Comparison of ENCODE assay signal across 8 mouse cellular contexts in the genomic region with DNA sequence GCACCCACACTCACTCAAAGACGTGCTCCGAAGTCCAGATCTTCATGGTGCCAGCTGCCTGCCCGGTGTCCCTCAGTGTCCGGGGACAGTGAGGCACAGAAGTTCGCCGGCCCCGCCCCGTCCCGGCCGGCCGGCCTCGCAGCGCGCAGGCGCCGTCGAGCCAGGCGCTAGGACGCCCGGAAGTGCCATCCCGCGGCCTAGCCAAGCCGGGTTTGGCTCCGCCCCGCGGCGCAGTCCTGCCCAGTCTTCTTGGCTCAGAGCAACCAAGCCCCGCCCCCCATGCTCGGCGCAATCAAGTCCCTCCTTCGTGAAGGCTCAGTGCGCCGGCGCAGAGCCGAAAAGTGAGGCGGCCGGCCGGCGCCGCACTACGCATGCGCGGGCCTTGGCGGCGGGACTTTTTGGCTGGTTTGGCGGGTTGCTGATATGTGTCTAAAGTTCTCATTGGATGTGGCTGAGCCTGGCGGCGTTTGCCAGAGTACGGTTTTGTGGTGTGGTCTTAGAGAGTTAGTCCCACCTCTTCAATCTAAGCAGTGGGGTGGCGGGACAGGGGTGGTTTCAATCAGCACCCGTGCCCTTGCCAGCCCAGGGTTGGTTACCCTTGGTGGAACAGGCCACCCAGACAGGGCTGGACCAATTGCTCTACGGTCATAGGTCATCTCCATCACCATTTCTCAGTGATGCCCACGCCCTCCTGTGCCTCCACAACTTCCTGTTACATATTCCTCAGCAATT. TPM values are rescaled to one million over a fixed set of nuclear protein-coding genes. Genes with fewer than 3 reads are reported as not detected.
DNase-seq lines count a peak whose midpoint lies in the region; ATAC-seq and TF ChIP-seq lines count a peak whose summit lies in the region.

A gene (minus strand): TSS at position 264 of the 732 bp plus-strand sequence.

- peak within 1 kb of the TSS; percentile 93 for H3K4me3 ChIP-seq in bone marrow macrophage, adult 2 months (ENCODE audit: insufficient read depth, low read length)
- peak within 1 kb of the TSS; percentile 67 for H3K4me3 ChIP-seq in embryonic fibroblast, embryonic 13.5 days (ENCODE audit: insufficient read depth, low read length)
- H3K4me3 ChIP-seq in kidney, embryonic 14.5 days (ENCODE audit: low read length), result peak within 1 kb of the TSS; percentile 83
- peak within 1 kb of the TSS; percentile 76 for H3K4me3 ChIP-seq in limb, embryonic 15.5 days

- under 1% methylated on average over 53 of the region's 53 CpGs for WGBS in kidney, embryonic 14.5 days
- WGBS in limb, embryonic 15.5 days, result 1% methylated on average over 53 of the region's 53 CpGs

- DNase-seq in A20 (ENCODE audit: low read depth, low spot score), result peak; percentile 100
- peak; percentile 99 for DNase-seq in heart, adult 9 months (ENCODE audit: low spot score in 2 of 2)
- peak; percentile 97 to 99 for DNase-seq in monocyte, adult 2 months (ENCODE audit: low read depth in 1 of 2, low spot score in 2 of 2)
- DNase-seq in spleen, postnatal 36 days (ENCODE audit: low spot score in 2 of 2), result peak; percentile 100

- no peak for TF ChIP-seq POLR2A in bone marrow macrophage, adult 2 months (IDR thresholded peaks at IDR 0.05; ENCODE audit: borderline replicate concordance, low read depth, low read length)
- TF ChIP-seq POLR2A in embryonic fibroblast, embryonic 13.5 days (IDR thresholded peaks at IDR 0.05; ENCODE audit: low read depth, low read length), result peak; percentile 84

- peak within 1 kb of the TSS; percentile 91 for H3K4me2 ChIP-seq in kidney, embryonic 14.5 days (replicated peaks; ENCODE audit: low read depth, low read length)
- peak within 1 kb of the TSS; percentile 73 for H3K4me2 ChIP-seq in limb, embryonic 15.5 days

- H3K27ac ChIP-seq in bone marrow macrophage, adult 2 months (ENCODE audit: insufficient read depth, low read depth, low read length), result peak within 1 kb of the TSS; percentile 78
- H3K27ac ChIP-seq in embryonic fibroblast, embryonic 13.5 days (ENCODE audit: insufficient read depth, low read length), result peak within 1 kb of the TSS; percentile 7; the same call in 1 of the 2 replicates
- H3K27ac ChIP-seq in kidney, embryonic 14.5 days (ENCODE audit: low read depth, low read length), result peak within 1 kb of the TSS; percentile 71; the same call in 1 of the 2 replicates
- peak within 1 kb of the TSS; percentile 81 for H3K27ac ChIP-seq in limb, embryonic 15.5 days

- TF ChIP-seq CTCF in bone marrow macrophage, adult 2 months (IDR thresholded peaks at IDR 0.05; ENCODE audit: low read depth, low read length), result no peak
- no peak for TF ChIP-seq CTCF in embryonic fibroblast, embryonic 13.5 days (IDR thresholded peaks at IDR 0.05; ENCODE audit: borderline replicate concordance, insufficient read depth, low read length)

- no peaks in the 10 kb centered on the region for H3K27me3 ChIP-seq in kidney, embryonic 14.5 days (ENCODE audit: control insufficient read depth, insufficient read depth, low read length)
- H3K27me3 ChIP-seq in limb, embryonic 15.5 days, result no peaks in the 10 kb centered on the region

- H3K9ac ChIP-seq in kidney, embryonic 14.5 days (ENCODE audit: low read depth, low read length), result peak within 1 kb of the TSS; percentile 80
- peak within 1 kb of the TSS; percentile 86 for H3K9ac ChIP-seq in limb, embryonic 15.5 days

- peaks cover 30% of the 10 kb centered on the region for H3K4me1 ChIP-seq in bone marrow macrophage, adult 2 months (ENCODE audit: control insufficient read depth, insufficient read depth, low read length)
- no peaks in the 10 kb centered on the region for H3K4me1 ChIP-seq in embryonic fibroblast, embryonic 13.5 days (ENCODE audit: control insufficient read depth, insufficient read depth, low read length)
- H3K4me1 ChIP-seq in kidney, embryonic 14.5 days (ENCODE audit: control insufficient read depth, insufficient read depth, low read length), result peaks cover 19% of the 10 kb centered on the region
- peaks cover 23% of the 10 kb centered on the region; the same call in 1 of the 2 replicates for H3K4me1 ChIP-seq in limb, embryonic 15.5 days

- H3K9me3 ChIP-seq in kidney, embryonic 14.5 days (ENCODE audit: control insufficient read depth, low read length), result 0 out of 2 replicates have a peak, but pooled peaks cover 2% of the 10 kb centered on the region
- H3K9me3 ChIP-seq in limb, embryonic 15.5 days, result no peaks in the 10 kb centered on the region

- peaks cover 7% of the 10 kb centered on the region; the same call in 1 of the 2 replicates for H3K36me3 ChIP-seq in kidney, embryonic 14.5 days (ENCODE audit: control insufficient read depth, insufficient read depth, low read length)
- H3K36me3 ChIP-seq in limb, embryonic 15.5 days, result peaks cover 21% of the 10 kb centered on the region

- peak; percentile 99 for ATAC-seq in kidney, embryonic 14.5 days (ENCODE audit: low FRiP score, low TSS enrichment)
- ATAC-seq in limb, embryonic 15.5 days (ENCODE audit: insufficient number of reproducible peaks, low FRiP score, low TSS enrichment, low read depth), result peak; percentile 97

RNA-seq across cellular contexts. Expression of the gene that starts here (rescaled TPM):
- 38.5 and 45.1 TPM in 2 replicates for polyA plus RNA-seq in bone marrow macrophage, adult 2 months (2012; ENCODE audit: insufficient read depth, insufficient read length, missing spikeins)
- 75.1 and 87.6 TPM in 2 replicates for polyA plus RNA-seq in embryonic fibroblast, embryonic 13.5 days (2011; ENCODE audit: insufficient read length, low read depth, missing spikeins)
- polyA plus RNA-seq in kidney, embryonic 14.5 days (2014; fragmentation: Nextera tagmentation; extraction: Ambion mirVana), result 104 and 110 TPM in 2 replicates
- polyA plus RNA-seq in limb, embryonic 15.5 days (2015; fragmentation: Nextera tagmentation; extraction: Ambion mirVana), result 113 and 135 TPM in 2 replicates

Comparison
In these comparisons a context has a peak if more than half of its experiments do, and no peak if none do; other contexts are left out.
1. Peak in every context shown above with its lines: DNase-seq, ATAC-seq, H3K4me3 ChIP-seq and H3K27ac ChIP-seq.
2. H3K27ac ChIP-seq: peak in every context shown above with its lines; median percentile 81 in limb, embryonic 15.5 days; 78 in bone marrow macrophage, adult 2 months; 71 in kidney, embryonic 14.5 days; 7 in embryonic fibroblast, embryonic 13.5 days.